Mouse (Mus musculus) layer of hippocampus, adult 2 months (tissue): ENCODE results near the gene Pde4b. TPM values are rescaled to one million over a fixed set of nuclear protein-coding genes. Genes with fewer than 3 reads are reported as not detected.

Source experiments
- DNase-seq, 2 experiments: peaks; one replicate each; pipeline ENCODE4 v3.0.0; 2022; ENCODE audit warnings: low spot score in 2 of 2
- H3K27ac ChIP-seq: fragments of 200-600 bp; 2 replicates; pipeline ENCODE4 v1.8.1; 2022
- H3K4me3 ChIP-seq: fragments of 200-600 bp; 2 replicates; pipeline ENCODE4 v1.8.1; 2022; ENCODE audit warnings: mild to moderate bottlenecking
- CTCF ChIP-seq: fragments of 200-600 bp; conservative IDR thresholded peaks from 2 replicates; pipeline ENCODE4 v1.8.1; 2022; ENCODE audit warnings: antibody characterized with exemption, mild to moderate bottlenecking, moderate library complexity
- total RNA-seq, 2 experiments: library from RNA; stranded (reverse); gene quantifications; 2 replicates each; pipeline ENCODE4 v1.2.3; 2021

Pde4b gene
- total RNA-seq, 2 experiments from 2014 or later: 58.3 to 69.5 TPM

DNA sequence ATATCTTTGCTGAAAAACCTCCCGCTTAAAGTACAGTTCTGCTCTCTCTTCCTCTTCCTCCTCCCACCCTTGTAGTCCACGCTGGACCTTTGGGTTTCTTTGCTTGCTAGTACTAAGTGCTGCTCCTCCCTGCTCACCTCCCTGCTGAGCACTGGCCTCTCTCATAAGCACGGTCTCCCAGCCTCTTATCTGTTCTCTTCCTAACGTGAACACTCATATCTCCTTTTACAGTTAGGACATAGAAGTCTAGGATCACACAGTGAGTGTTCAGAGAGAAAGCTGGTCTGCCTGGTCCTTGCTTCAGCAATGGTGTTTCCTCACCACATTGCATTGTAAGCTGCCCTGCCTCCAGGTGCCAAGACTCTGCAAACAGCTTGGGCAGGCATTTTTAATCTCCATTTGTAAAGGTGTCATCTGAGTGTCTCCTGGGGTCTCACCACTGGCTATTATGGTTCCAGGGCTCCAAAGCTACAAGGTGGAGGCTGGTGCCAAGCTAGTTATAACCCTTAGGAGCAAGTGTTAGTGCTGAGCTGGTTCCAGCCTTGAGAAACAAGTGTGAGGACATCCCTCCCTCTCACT, 480.4 kb downstream of the Pde4b start:
- DNase-seq: no peak
- no peak for TF ChIP-seq CTCF
- Histone ChIP-seq H3K27ac (peak overlapping the region; percentile 68), H3K4me3 (no peak overlapping the region)

DNA sequence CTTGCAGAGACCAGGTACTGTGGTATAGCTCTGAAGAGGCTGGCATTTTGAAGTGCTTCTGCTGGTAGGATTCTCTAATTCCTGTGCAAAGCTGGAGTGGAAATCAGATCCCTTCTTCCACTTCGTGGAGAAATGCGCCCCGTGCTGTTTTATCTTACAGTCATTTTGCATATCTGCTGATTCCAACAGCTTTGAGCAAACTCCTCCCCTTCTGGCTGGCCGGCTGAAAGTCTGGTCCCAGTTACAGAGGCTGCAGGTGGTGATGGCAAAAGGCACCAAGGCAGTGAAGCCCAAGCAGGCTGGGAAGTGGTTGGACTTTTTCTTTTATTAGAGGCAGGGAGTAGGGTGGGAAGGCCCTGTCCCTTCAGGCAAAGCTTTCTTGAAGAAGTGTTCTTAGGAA, 481.2 kb downstream of the Pde4b start:
- no peak overlapping the region for H3K4me3 ChIP-seq
- no peak for TF ChIP-seq CTCF
- peak overlapping the region; percentile 68 for H3K27ac ChIP-seq
- no peak for DNase-seq

DNA sequence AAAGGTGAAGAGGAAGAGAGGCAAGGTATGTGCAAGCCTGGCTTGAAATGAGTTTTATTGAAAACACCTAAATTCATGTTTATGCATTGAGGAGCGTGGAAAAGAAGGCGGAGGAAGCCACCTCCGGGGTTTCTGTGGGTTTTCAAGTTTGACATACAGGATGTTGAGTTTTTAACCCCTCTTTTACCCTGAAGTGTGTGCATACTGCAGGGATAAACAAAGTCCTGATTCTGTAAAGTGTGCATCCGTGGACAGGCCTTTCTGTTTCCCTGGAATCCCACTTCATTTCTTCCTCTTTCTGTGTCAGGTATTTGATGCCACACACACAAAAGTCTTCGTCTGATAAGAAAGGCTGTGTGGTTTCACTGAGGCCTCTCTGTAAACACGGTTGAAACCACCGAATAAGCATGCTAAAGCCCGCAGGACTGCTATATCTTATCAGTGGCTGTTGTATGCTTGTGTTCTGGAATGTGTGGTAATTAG, 481.8 kb downstream of the Pde4b start:
- Histone ChIP-seq H3K27ac (peak overlapping the region; percentile 68), H3K4me3 (no peak overlapping the region)
- no peak for DNase-seq
- TF ChIP-seq CTCF: no peak

DNA sequence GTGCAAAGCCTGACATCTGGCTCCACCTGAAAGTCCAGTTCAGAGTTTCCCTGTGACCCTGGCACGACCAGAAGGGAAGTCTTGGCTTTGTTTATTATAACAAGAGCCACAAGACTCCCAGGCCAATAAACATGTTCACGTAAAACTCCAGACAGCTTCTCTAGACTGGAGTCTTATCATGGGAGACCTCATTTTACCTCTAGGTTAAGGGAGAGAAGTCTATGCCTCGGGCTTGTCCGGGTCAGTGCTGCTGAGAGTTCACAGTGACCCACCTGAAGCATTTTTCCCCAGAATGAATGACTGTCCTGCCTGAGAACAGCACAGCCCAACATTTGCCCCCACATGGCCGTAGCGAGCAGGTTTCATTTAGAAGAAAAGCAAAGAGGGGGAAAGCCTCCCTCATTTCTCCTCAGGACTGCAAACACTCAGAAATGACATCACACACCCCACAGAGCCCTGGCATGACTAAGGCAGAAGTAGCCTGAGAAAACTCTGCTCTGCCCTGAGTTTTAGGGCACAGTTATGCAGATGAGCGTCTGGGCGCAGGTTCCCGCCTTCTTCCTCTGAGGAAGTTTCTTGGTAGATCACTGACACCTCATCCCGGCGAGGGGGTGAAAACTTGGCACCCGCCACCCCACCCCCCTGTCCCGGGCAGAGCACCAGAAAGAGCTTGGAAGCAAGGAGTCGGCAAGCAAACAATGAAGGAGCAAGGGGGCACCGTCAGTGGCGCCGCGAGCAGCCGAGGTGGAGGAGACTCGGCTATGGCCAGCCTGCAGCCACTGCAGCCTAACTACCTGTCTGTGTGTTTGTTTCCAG, 482.8 kb downstream of the Pde4b start:
- Histone ChIP-seq H3K27ac (peak overlapping the region; percentile 91), H3K4me3 (peak overlapping the region; percentile 54)
- no peak for DNase-seq
- no peak for TF ChIP-seq CTCF

DNA sequence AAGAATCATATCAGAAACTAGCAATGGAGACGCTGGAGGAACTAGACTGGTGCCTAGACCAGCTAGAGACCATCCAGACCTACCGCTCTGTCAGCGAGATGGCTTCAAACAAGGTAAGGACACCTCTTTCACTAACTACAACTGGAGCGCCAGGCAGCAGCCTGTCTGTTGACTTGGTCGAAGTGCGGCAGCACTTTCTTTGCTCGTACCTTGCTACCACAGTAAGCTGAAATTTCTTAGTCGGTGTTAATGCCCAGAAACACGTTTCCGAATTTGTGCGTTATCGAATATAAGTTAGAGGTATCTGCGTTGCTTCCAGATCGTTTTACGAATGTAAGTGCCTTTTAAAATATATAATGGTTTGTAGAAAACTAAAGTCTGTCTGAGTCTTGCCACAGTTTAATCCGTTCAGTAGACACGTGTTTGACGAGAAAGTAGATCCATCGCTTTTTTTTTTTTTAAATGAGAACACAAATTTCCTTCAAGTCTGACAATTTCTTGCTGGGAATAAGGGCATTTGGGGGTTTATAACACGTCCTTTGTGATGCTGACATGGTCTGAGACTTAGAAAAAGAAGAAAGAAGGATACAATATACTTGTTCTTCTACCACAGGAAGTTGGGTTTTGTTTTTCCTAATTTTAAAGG, 483.5 kb downstream of the Pde4b start:
- TF ChIP-seq CTCF: no peak
- H3K27ac ChIP-seq: peak overlapping the region; percentile 91
- peak overlapping the region; percentile 54 for H3K4me3 ChIP-seq
- DNase-seq: no peak

DNA sequence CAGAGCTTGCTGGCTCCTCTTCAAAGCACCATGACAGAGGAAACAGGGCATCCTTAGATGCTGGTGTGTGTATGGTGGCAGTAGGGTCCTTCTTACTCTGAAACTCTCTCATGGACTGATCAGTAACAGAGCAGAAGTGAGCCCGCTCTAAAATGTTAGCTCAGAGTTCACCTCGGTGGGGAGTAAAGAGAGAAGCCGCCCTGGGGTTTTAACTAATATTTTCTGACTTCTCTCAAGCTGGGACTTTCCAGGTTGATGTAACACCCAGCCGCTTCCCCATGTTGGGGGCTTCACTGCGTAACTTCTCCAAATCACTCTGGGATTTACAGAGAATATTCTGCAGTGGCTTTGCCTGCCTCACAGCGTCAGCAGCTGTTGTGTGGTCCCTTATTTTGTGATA, 484.7 kb downstream of the Pde4b start:
- Histone ChIP-seq H3K4me3 (peak overlapping the region; percentile 39), H3K27ac (peak overlapping the region; percentile 78)
- no peak for TF ChIP-seq CTCF
- no peak for DNase-seq

DNA sequence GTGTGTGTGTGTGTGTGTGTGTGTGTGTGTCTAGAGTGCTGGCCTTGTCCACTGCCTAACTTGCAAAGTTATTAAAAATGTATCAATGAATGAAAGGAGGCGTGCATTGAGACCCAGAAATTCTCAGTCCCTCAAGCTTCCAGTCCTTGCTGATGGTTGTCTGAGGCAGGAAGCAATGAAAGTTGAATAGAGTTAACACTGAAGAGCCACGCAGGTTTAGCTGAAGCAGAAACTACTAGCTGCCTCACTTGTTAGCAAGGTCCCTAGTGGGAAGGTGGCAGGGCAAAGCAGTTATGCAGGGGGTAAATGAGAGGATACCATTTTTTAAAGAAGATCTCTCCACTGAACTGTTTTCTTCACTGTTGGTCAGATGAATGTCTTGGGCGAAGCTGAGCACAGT, 485.2 kb downstream of the Pde4b start:
- peak overlapping the region; percentile 23; the same call in 1 of the 2 replicates for H3K4me3 ChIP-seq
- TF ChIP-seq CTCF: no peak
- peak overlapping the region; percentile 79 for H3K27ac ChIP-seq
- no peak for DNase-seq

DNA sequence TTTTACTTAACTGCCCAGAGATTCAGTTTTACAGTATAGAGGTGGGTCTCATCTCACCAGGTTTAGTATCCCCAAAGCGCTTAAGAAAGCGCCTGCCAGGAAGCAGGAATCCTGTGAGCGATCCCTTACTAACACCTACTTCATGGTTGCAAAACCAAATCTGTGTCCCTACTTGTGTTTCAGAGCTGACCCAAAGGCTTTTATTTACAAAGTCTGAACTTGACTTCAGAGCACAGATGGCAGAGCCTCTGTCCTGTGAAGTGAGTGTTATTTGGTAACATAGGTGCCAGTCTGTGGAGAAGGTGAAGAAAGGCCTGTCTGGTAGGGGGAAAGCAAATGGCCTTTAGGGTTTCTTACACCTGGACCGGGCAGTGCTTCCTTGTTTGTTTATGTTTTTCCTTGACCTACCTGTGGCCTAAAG, 486.0 kb downstream of the Pde4b start:
- Histone ChIP-seq H3K27ac (peak overlapping the region; percentile 79), H3K4me3 (peak overlapping the region; percentile 23)
- no peak for DNase-seq
- TF ChIP-seq CTCF: no peak

DNA sequence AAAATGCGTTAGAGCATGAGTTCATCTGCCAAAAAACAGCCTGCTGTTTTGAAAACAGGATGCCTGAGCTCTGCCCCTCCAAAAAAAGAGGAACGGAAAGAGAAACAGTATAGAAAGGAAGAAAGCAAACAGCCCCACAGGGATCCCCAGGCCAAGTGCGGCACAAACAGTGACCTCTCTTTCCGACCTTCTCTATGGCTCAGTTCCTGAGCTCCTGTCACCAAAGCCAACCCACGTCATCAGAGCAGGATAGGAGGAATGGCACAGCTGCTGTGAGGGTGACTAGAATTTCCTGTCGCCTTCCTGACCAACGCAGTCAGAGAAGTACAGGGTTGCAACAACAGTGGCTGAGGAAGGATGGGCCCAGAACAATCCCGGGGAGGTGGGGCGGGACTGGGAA, 486.9 kb downstream of the Pde4b start:
- H3K27ac ChIP-seq: peak overlapping the region; percentile 79
- H3K4me3 ChIP-seq: peak overlapping the region; percentile 20; the same call in 1 of the 2 replicates
- DNase-seq: no peak
- TF ChIP-seq CTCF: no peak

DNA sequence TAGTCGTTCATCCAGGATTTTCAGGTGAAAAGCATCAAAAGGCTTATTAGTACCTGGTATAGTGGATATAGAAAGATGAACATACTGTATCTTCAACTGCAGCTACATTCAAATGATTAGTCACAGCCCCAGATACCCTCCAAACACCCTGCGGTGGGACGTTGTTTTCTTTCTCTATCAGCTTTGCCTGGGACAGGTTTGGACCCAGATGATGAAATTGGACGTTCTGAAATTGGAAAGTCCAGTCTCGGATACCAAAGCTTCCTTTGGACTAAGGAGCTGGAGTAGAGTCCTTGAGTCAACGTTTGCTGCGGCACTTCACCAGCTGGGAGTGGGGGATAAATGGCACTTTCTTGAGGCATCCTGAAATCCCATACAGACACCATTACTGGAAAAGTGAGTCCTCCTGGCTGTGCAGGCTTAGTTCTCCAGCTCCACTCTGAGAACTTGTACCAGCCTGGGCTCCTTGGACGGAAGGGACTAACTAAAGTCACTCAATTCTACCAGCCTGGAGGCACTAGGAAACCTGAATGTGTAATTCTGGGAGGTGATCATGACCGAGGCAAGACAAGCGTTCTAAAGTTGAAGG, 487.4 kb downstream of the Pde4b start:
- DNase-seq: no peak
- peak overlapping the region; percentile 79; the same call in 1 of the 2 replicates for H3K27ac ChIP-seq
- H3K4me3 ChIP-seq: peak overlapping the region; percentile 20; the same call in 1 of the 2 replicates
- no peak for TF ChIP-seq CTCF

DNA sequence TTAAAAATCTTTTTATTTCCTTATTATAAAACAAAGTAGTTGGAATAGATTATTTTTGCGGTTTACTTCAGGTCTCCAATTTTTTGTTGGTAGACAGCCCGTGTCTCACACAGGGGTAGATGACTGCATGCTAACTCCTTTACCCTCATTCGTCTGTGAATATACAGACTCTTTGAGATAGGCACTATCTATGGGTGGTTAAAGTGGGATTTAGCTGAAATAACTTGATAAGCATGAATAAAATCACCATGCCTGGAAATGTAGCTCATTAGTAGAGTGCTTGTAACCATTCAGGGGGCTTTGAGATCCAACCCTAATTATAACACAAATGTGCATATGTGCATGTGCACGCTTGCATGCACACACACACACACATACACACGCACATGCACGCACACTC, 488.8 kb downstream of the Pde4b start:
- TF ChIP-seq CTCF: no peak
- Histone ChIP-seq H3K27ac (no peak overlapping the region), H3K4me3 (no peak overlapping the region)
- DNase-seq: no peak

DNA sequence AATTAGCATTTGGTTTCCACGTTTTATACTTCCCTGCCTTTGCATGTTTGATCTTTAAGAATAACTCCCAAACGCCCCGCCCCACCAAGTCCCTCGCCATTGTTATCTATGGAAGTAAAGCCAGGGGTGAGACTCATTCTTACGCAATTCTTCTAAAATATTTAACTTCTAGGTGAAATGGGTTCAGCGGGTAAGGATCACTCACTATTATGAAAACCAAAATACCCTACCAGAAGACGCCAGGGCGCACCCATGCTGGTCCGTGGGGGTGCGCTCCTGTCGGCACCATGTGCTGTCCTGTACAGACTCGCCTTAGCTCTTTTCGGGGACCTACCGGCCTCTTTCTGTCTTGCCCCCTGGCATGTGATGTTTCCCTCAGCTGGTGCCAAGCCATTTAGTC, 490.3 kb downstream of the Pde4b start:
- no peak for DNase-seq
- H3K27ac ChIP-seq: peak overlapping the region; percentile 58; the same call in 1 of the 2 replicates
- TF ChIP-seq CTCF: no peak
- peak overlapping the region; percentile 8; the same call in 1 of the 2 replicates for H3K4me3 ChIP-seq

DNA sequence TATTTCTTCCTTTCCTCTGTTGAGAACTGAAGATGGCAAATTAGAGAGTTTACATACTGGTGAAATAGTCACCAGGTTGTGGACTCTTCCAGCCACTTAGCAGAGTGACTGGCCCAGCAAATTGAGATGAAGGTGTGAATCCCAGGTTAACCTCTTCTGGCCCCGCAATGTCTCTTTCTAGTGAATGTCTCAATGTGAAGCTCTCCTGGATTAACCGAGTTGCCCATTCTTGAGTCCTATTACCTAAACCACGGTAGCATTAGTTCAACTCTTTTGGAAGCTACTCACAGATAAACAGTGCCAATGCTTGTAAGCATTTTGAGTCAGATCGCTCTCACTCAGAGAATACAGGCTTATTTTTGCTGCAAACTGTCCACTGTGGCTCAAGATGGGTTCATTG, 491.7 kb downstream of the Pde4b start:
- Histone ChIP-seq H3K27ac (peak overlapping the region; percentile 12; the same call in 1 of the 2 replicates), H3K4me3 (no peak overlapping the region)
- TF ChIP-seq CTCF: no peak
- no peak for DNase-seq
